Mouse (Mus musculus) ZHBTc4 (cell line): ENCODE results near the gene Napsa.
A peak's percentile ranks its signal among the peaks of the same experiment; 100 is the strongest.

Experiments used
- DNase-seq: peaks from one replicate; pipeline ENCODE4 v3.0.0-alpha.2; 2011; ENCODE audit warnings: low read depth, low spot score

Gene Napsa

GRCm38 (mm10) chr7:44596051-44596450, 23.9 kb downstream of the Napsa start:
- no peak for DNase-seq

GRCm38 (mm10) chr7:44596996-44597538, 24.9 kb downstream of the Napsa start:
- DNase-seq: peak; percentile 58

- DNase-seq: no peak
Measured at GRCm38 (mm10) chr7:44597666-44598065, 25.5 kb downstream of the Napsa start.

GRCm38 (mm10) chr7:44598336-44598735, 26.2 kb downstream of the Napsa start:
- no peak for DNase-seq

- no peak for DNase-seq
Measured at GRCm38 (mm10) chr7:44600691-44601262, 28.6 kb downstream of the Napsa start.

- no peak for DNase-seq
Measured at GRCm38 (mm10) chr7:44601646-44602045, 29.5 kb downstream of the Napsa start.

GRCm38 (mm10) chr7:44602443-44602842, 30.3 kb downstream of the Napsa start:
- DNase-seq: no peak

- peak; percentile 70 for DNase-seq
Measured at GRCm38 (mm10) chr7:44603186-44603855, 31.1 kb downstream of the Napsa start.

- DNase-seq: peak; percentile 90
Measured at GRCm38 (mm10) chr7:44604139-44604606, 32.0 kb downstream of the Napsa start.

GRCm38 (mm10) chr7:44604619-44605018, 32.4 kb downstream of the Napsa start:
- DNase-seq: peak; percentile 80

- peak; percentile 63 for DNase-seq
Measured at GRCm38 (mm10) chr7:44605436-44605835, 33.3 kb downstream of the Napsa start.

GRCm38 (mm10) chr7:44606171-44606901, 34.2 kb downstream of the Napsa start:
- peak; percentile 89 for DNase-seq

- DNase-seq: no peak
Measured at GRCm38 (mm10) chr7:44612192-44612591, 40.0 kb downstream of the Napsa start.

- peak; percentile 95 for DNase-seq
Measured at GRCm38 (mm10) chr7:44614041-44614688, 42.0 kb downstream of the Napsa start.

GRCm38 (mm10) chr7:44615309-44615708, 43.1 kb downstream of the Napsa start:
- DNase-seq: no peak

- DNase-seq: no peak
Measured at GRCm38 (mm10) chr7:44615987-44616386, 43.8 kb downstream of the Napsa start.

- peak; percentile 68 for DNase-seq
Measured at GRCm38 (mm10) chr7:44617059-44617458, 44.9 kb downstream of the Napsa start.

- peak; percentile 60 for DNase-seq
Measured at GRCm38 (mm10) chr7:44623714-44624542, 51.7 kb downstream of the Napsa start.

- DNase-seq: no peak
Measured at GRCm38 (mm10) chr7:44624543-44624826, 52.3 kb downstream of the Napsa start.

- DNase-seq: no peak
Measured at GRCm38 (mm10) chr7:44624828-44625227, 52.6 kb downstream of the Napsa start.
